19 mouse cellular contexts compared by ENCODE assay signal in genomic region chr5:44529001-44529400, GRCm38 (mm10).
"Had no signal": no experiment of that assay in that cellular context is flagged by ENCODE, and none has a peak within 500 bp of the region (broad histone marks: within the 10 kb centered on the region; RNA-seq: fewer than 3 reads in every experiment).

No protein-coding gene starts in this region.

- H3K4me1 ChIP-seq: liver, embryonic 13.5 days; neural tube, embryonic 12.5 days; neural tube, embryonic 15.5 days had no signal

- H3K27me3 ChIP-seq: liver, embryonic 13.5 days; neural tube, embryonic 12.5 days; neural tube, embryonic 15.5 days had no signal

- H3K4me2 ChIP-seq: liver, embryonic 13.5 days; neural tube, embryonic 12.5 days; neural tube, embryonic 15.5 days had no signal

- H3K9me3 ChIP-seq: liver, embryonic 13.5 days; neural tube, embryonic 12.5 days; neural tube, embryonic 15.5 days had no signal

- H3K27ac ChIP-seq: left cerebral cortex, adult 2 months; liver, embryonic 13.5 days; macrophage; neural tube, embryonic 12.5 days; neural tube, embryonic 15.5 days; stomach, postnatal 0 days had no signal

- H3K9ac ChIP-seq: liver, embryonic 13.5 days; neural tube, embryonic 12.5 days; neural tube, embryonic 15.5 days had no signal

- DNase-seq: kidney, adult 18-20 months; kidney, adult 9 months; kidney, postnatal 14 days; kidney, postnatal 4 days; layer of hippocampus, postnatal 36 days; liver, embryonic 13.5 days; lung, adult 2 months; lung, postnatal 14 days; right cerebral cortex, adult 18-20 months; right cerebral cortex, postnatal 14 days; right cerebral cortex, postnatal 4 days; thymus, adult 2 months; thymus, postnatal 14 days; thymus, postnatal 4 days had no signal

- H3K4me3 ChIP-seq: left cerebral cortex, adult 2 months; liver, embryonic 13.5 days; neural tube, embryonic 12.5 days; neural tube, embryonic 15.5 days had no signal

- H3K36me3 ChIP-seq: liver, embryonic 13.5 days; neural tube, embryonic 12.5 days; neural tube, embryonic 15.5 days had no signal
